Mouse (Mus musculus): ENCODE measurements around the gene Spint1. TPM values are rescaled to one million over a fixed set of nuclear protein-coding genes. Genes with fewer than 3 reads are reported as not detected.

The Spint1 gene
- not detected in 2 replicates for total RNA-seq (2012; rRNA removed)
- not detected for polyA plus RNA-seq (2012; ENCODE audit: insufficient read depth in 1 of 2, insufficient read length in 2 of 2, low read depth in 1 of 2, low replicate concordance in 2 of 2, missing spikeins in 1 of 2)

DNA sequence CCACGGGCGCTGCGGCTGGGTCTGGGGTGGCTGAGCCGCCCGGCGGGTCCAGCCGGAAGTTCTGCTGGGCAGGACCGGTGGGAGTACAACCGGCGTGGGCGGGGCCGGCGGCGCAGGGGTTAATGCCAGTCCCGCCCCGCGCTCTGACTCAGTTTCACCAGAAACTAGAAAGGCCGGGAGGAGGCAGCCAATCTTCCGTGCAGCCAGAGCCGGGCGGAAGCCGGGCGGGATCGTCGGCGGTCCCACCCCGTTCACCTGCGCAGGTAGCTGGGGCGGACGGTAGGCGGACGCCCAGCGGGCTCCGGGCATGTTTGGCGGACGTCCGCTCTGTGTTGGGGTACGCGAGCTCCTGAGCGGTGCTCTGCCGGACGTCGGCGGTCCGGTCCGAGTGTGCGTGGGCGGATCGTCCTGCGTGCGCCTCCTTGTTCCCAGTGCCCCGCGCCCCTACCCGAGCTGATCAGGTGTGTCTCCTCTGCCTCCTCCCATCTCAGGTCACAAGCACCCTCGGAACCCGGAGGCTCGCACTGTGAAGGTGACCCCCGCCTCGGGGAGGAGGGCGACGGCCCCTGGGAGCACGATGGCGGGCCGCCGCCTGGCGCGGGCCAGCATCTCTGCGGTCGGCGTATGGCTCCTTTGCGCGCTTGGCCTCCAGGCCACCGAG is at the start of gene Spint1:
Spint1 (plus strand) TSS at position 153 of the 661 bp plus-strand sequence.
- H3K4me3 ChIP-seq (ENCODE audit: control insufficient read depth in 1 of 2, insufficient read depth in 1 of 2, low read depth in 2 of 2, low read length in 2 of 2): no peak within 1 kb of the TSS
- no peak for DNase-seq (ENCODE audit: low read depth, low spot score)
- peaks cover 0 to 2% of the 10 kb centered on the region in 2 experiments; a peak in 1 of 4 replicates for H3K27me3 ChIP-seq (ENCODE audit: control insufficient read depth in 1 of 2, insufficient read depth in 2 of 2, low read length in 2 of 2)

DNA sequence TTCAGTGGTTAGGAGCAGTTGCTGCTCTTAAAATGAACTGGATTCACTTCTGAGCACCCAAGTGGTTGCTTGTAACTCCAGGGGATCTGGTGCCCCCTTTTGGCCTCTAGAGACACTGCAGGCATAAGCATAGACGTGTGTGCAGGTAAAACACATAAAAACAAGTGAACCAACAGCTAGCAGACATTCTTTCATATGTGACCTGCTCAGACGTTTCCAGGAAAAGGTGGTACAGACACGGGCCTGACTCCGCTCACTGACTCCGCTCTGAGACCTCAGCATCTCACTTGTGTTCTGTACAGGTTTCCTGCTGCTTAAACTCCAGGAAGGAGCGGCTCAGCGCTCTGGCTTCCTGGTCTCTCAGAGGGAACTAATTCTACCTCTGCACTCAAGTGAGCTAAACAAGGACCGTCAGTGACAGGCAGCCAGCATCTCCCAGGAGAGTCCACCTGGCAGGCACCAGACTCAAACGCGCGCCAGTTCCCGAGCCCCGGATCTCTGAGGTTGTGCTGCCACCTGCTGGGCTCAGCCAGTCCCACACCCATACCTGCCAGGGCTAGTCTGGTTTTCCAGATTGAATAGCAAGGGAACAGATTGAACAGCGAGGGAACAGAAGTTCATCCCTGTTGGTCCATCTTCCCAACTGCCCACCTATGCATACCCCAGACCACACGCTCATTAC is 48.0 kb upstream of the Spint1 start:
- Histone ChIP-seq H3K27me3 (ENCODE audit: control insufficient read depth in 1 of 2, insufficient read depth in 2 of 2, low read length in 2 of 2) (no peaks in the 10 kb centered on the region), H3K4me1 (ENCODE audit: control insufficient read depth in 1 of 2, insufficient read depth in 2 of 2, low read length in 2 of 2) (peaks cover 1 to 3% of the 10 kb centered on the region in 2 experiments; a peak in 2 of 4 replicates), H3K4me3 (ENCODE audit: control insufficient read depth in 1 of 2, insufficient read depth in 1 of 2, low read depth in 2 of 2, low read length in 2 of 2) (peak overlapping the region; percentile 32 to 66), H3K79me2 (ENCODE audit: control insufficient read depth, insufficient read depth, low read length, poor library complexity) (peaks cover 2% of the 10 kb centered on the region; the same call in 1 of the 2 replicates), H3K36me3 (ENCODE audit: control insufficient read depth in 1 of 2, insufficient read depth in 2 of 2, low read length in 2 of 2) (no peaks in the 10 kb centered on the region), H3K27ac (ENCODE audit: control insufficient read depth, low read depth, low read length) (no peak overlapping the region), H3K9me3 (replicated peaks; ENCODE audit: insufficient read depth, low read length) (no peaks in the 10 kb centered on the region), H3K9ac (ENCODE audit: control insufficient read depth, low read depth, low read length, poor library complexity, severe bottlenecking) (peak overlapping the region; percentile 43; the same call in 1 of the 2 replicates)
- peak; percentile 89 for DNase-seq (ENCODE audit: low read depth, low spot score)
- TF ChIP-seq MAZ (IDR thresholded peaks at IDR 0.05; ENCODE audit: low read depth, low read length) (0 out of 2 replicates have a peak, but pooled peaks have one; percentile 38), HCFC1 (IDR thresholded peaks at IDR 0.05; ENCODE audit: low read depth, low read length) (no peak), ZNF384 (IDR thresholded peaks at IDR 0.05; ENCODE audit: low read depth, low read length) (peak; percentile 39; the same call in 1 of the 2 replicates), MYB (IDR thresholded peaks at IDR 0.05; ENCODE audit: low read depth, low read length) (no peak), SIN3A (IDR thresholded peaks at IDR 0.05; ENCODE audit: low read length) (peak; percentile 38; the same call in 1 of the 2 replicates), ELF1 (IDR thresholded peaks at IDR 0.05; ENCODE audit: low read depth, low read length) (no peak), BHLHE40 (IDR thresholded peaks at IDR 0.05; ENCODE audit: borderline replicate concordance, low read depth, low read length) (no peak), KAT2A (conservative IDR thresholded peaks at IDR 0.05; ENCODE audit: low read depth, low read length) (no peak), MYC (IDR thresholded peaks at IDR 0.05; ENCODE audit: low read depth, low read length) (0 out of 2 replicates have a peak, but pooled peaks have one; percentile 19), RAD21 (IDR thresholded peaks at IDR 0.05; ENCODE audit: low read depth, low read length) (peak; percentile 93), MEF2A (IDR thresholded peaks at IDR 0.05; ENCODE audit: extremely low read depth, insufficient replicate concordance, low read depth, low read length, poor library complexity, severe bottlenecking) (no peak), TCF12 (IDR thresholded peaks at IDR 0.05; ENCODE audit: low read depth, low read length) (no peak), ZC3H11A (IDR thresholded peaks at IDR 0.05; ENCODE audit: low read depth, low read length) (peak; percentile 93), CTCF (IDR thresholded peaks at IDR 0.05 in 2 of 3, conservative IDR thresholded peaks at IDR 0.05 in 1 of 3; ENCODE audit: control insufficient read depth in 1 of 3, insufficient read depth in 1 of 3, low read depth in 2 of 3, low read length in 3 of 3, poor library complexity in 1 of 3, severe bottlenecking in 1 of 3) (peak; percentile 86 to 97 (median 90)), SMC3 (IDR thresholded peaks at IDR 0.05; ENCODE audit: low read depth, low read length) (peak; percentile 86)

More for the DNA sequence above, at the start of gene Spint1:
- H3K9me3 ChIP-seq (replicated peaks; ENCODE audit: insufficient read depth, low read length): no peaks in the 10 kb centered on the region
- no peaks in the 10 kb centered on the region for H3K79me2 ChIP-seq (ENCODE audit: control insufficient read depth, insufficient read depth, low read length, poor library complexity)
- peaks cover 2 to 13% of the 10 kb centered on the region in 2 experiments; a peak in 3 of 4 replicates for H3K4me1 ChIP-seq (ENCODE audit: control insufficient read depth in 1 of 2, insufficient read depth in 2 of 2, low read length in 2 of 2)
- no peak within 1 kb of the TSS for H3K9ac ChIP-seq (ENCODE audit: control insufficient read depth, low read depth, low read length, poor library complexity, severe bottlenecking)
- peaks cover 0 to 8% of the 10 kb centered on the region in 2 experiments; a peak in 2 of 4 replicates for H3K36me3 ChIP-seq (ENCODE audit: control insufficient read depth in 1 of 2, insufficient read depth in 2 of 2, low read length in 2 of 2)
- H3K27ac ChIP-seq (ENCODE audit: control insufficient read depth, low read depth, low read length): no peak within 1 kb of the TSS
- TF ChIP-seq ETS1 (IDR thresholded peaks at IDR 0.05; ENCODE audit: low read depth, low read length): no peak
- TF ChIP-seq POLR2A (IDR thresholded peaks at IDR 0.05; ENCODE audit: control insufficient read depth in 1 of 2, insufficient read depth in 1 of 2, low read depth in 1 of 2, low read length in 2 of 2, poor library complexity in 1 of 2): no peak
- TF ChIP-seq HCFC1 (IDR thresholded peaks at IDR 0.05; ENCODE audit: low read depth, low read length): no peak
- no peak for TF ChIP-seq KAT2A (conservative IDR thresholded peaks at IDR 0.05; ENCODE audit: low read depth, low read length)
- no peak for TF ChIP-seq ZKSCAN1 (IDR thresholded peaks at IDR 0.05; ENCODE audit: low read depth, low read length)
- TF ChIP-seq SMC3 (IDR thresholded peaks at IDR 0.05; ENCODE audit: low read depth, low read length): no peak
- no peak for TF ChIP-seq MAFK (IDR thresholded peaks at IDR 0.05; ENCODE audit: borderline replicate concordance, low read depth, low read length)
- TF ChIP-seq ZMIZ1 (IDR thresholded peaks at IDR 0.05; ENCODE audit: low read depth, low read length): no peak
- TF ChIP-seq TCF12 (IDR thresholded peaks at IDR 0.05; ENCODE audit: low read depth, low read length): no peak
- TF ChIP-seq MXI1 (IDR thresholded peaks at IDR 0.05; ENCODE audit: low read depth, low read length): no peak
- TF ChIP-seq TBP (IDR thresholded peaks at IDR 0.05; ENCODE audit: low read depth, low read length): no peak
- TF ChIP-seq USF1 (IDR thresholded peaks at IDR 0.05; ENCODE audit: low read depth, low read length): no peak
- TF ChIP-seq CHD1 (IDR thresholded peaks at IDR 0.05; ENCODE audit: low read depth, low read length): no peak
- no peak for TF ChIP-seq MYB (IDR thresholded peaks at IDR 0.05; ENCODE audit: low read depth, low read length)
- TF ChIP-seq UBTF (IDR thresholded peaks at IDR 0.05; ENCODE audit: borderline replicate concordance, insufficient read depth, low read depth, low read length): no peak
- TF ChIP-seq EP300 (IDR thresholded peaks at IDR 0.05; ENCODE audit: low read depth in 1 of 2, low read length in 2 of 2): no peak
- no peak for TF ChIP-seq GABPA (IDR thresholded peaks at IDR 0.05; ENCODE audit: low read depth, low read length)
- TF ChIP-seq E2F4 (IDR thresholded peaks at IDR 0.05; ENCODE audit: borderline replicate concordance, low read depth, low read length): no peak
